8 mouse cellular contexts compared by ENCODE assay signal in the genomic region with DNA sequence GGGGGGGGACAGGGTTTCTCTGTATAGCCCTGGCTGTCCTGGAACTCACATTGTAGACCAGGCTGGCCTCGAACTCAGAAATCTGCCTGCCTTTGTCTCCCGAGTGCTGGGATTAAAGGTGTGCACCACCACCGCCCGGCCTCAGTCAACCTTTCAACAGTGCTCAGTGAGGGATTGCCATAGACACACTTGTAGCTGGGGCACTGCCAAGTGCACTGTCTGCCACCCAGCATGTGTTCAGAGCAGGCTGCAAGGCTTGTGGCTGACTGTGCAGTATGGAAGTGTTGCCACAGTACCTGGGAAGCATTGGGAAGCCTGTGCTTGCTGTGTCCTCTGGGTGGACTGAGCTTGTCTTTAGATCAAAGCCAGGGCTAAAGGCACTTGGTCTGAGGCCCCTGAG. TPM values are rescaled to one million over a fixed set of nuclear protein-coding genes. Genes with fewer than 3 reads are reported as not detected.
DNase-seq lines count a peak whose midpoint lies in the region; ATAC-seq lines count a peak whose summit lies in the region.
"Not testable (repeated sequence)": the region's sequence is repeated elsewhere in the genome, so short reads cannot be mapped to it uniquely, and the experiment has no call there.

No protein-coding gene starts in this region.

- ATAC-seq in cerebellum, adult (ENCODE audit: insufficient number of reproducible peaks, low FRiP score, low TSS enrichment): peak; percentile 45; the same call in 1 of the 2 replicates
- not testable (repeated sequence) for ATAC-seq in midbrain, embryonic 11.5 days (ENCODE audit: low FRiP score)

- WGBS in midbrain, embryonic 11.5 days: 88% methylated on average over 4 of the region's 4 CpGs

- DNase-seq in adipocyte (ENCODE audit: low spot score): peak; percentile 39
- peak; percentile 81 for DNase-seq in cerebellum, adult 18-20 months
- DNase-seq in cerebellum, adult 9-10 months: peak; percentile 77
- DNase-seq in cerebellum, postnatal 25 days: peak; percentile 83 to 87
- DNase-seq in kidney, adult 18-20 months: peak; percentile 31
- DNase-seq in kidney, postnatal 14 days: peak; percentile 47
- peak; percentile 54 for DNase-seq in midbrain, embryonic 11.5 days (ENCODE audit: low spot score, missing footprints)

- H3K4me1 ChIP-seq in midbrain, embryonic 11.5 days (ENCODE audit: control insufficient read depth, insufficient read depth, low read length): not testable (repeated sequence)

- H3K27ac ChIP-seq in midbrain, embryonic 11.5 days (ENCODE audit: low read depth, low read length): not testable (repeated sequence)

- not testable (repeated sequence) for H3K9ac ChIP-seq in midbrain, embryonic 11.5 days (ENCODE audit: low read length)

- H3K4me3 ChIP-seq in midbrain, embryonic 11.5 days (ENCODE audit: low read depth, low read length): not testable (repeated sequence)

- not testable (repeated sequence) for H3K9me3 ChIP-seq in midbrain, embryonic 11.5 days (ENCODE audit: control insufficient read depth, low read length)

- peaks cover 12% of the 10 kb centered on the region; the same call in 1 of the 2 replicates for H3K36me3 ChIP-seq in midbrain, embryonic 11.5 days (ENCODE audit: control insufficient read depth, insufficient read depth, low read length)

- H3K27me3 ChIP-seq in midbrain, embryonic 11.5 days (ENCODE audit: control insufficient read depth, insufficient read depth, low read length): not testable (repeated sequence)

- H3K4me2 ChIP-seq in midbrain, embryonic 11.5 days: not testable (repeated sequence)

RNA-seq across cellular contexts. Expression of a gene that starts 6.5 kb away (rescaled TPM):
- polyA plus RNA-seq in midbrain, embryonic 11.5 days (2014; fragmentation: Nextera tagmentation; extraction: Ambion mirVana): 12.1 and 13.3 TPM in 2 replicates

RNA-seq across cellular contexts. Expression of a gene that starts 15.6 kb away (rescaled TPM):
- polyA plus RNA-seq in midbrain, embryonic 11.5 days (2014; fragmentation: Nextera tagmentation; extraction: Ambion mirVana): 5.1 and 6.0 TPM in 2 replicates

RNA-seq across cellular contexts. Expression of a gene that starts 31.3 kb away (rescaled TPM):
- polyA plus RNA-seq in midbrain, embryonic 11.5 days (2014; fragmentation: Nextera tagmentation; extraction: Ambion mirVana): 11.6 and 13.7 TPM in 2 replicates

RNA-seq across cellular contexts. Expression of a gene that starts 38.2 kb away (rescaled TPM):
- polyA plus RNA-seq in midbrain, embryonic 11.5 days (2014; fragmentation: Nextera tagmentation; extraction: Ambion mirVana): 65.0 and 69.8 TPM in 2 replicates

RNA-seq across cellular contexts. Expression of a gene that starts 46.6 kb away (rescaled TPM):
- polyA plus RNA-seq in midbrain, embryonic 11.5 days (2014; fragmentation: Nextera tagmentation; extraction: Ambion mirVana): 28.0 and 30.6 TPM in 2 replicates

Comparison
In these comparisons a context has a peak if more than half of its experiments do, and no peak if none do; other contexts are left out.
1. DNase-seq: peak in every context shown above with its lines; median percentile 85 in cerebellum, postnatal 25 days; 81 in cerebellum, adult 18-20 months; 77 in cerebellum, adult 9-10 months; 54 in midbrain, embryonic 11.5 days; 47 in kidney, postnatal 14 days; 39 in adipocyte; 31 in kidney, adult 18-20 months.